Mouse (Mus musculus) heart, postnatal 0 days (tissue): ENCODE measurements around the gene Vps52. TPM values are rescaled to one million over a fixed set of nuclear protein-coding genes. Genes with fewer than 3 reads are reported as not detected.

Experiments
- ATAC-seq: fragments of 200-750 bp; cut with Nextera tagmentation; 2 replicates; pipeline ENCODE4 v1.8.0; 2017; ENCODE audit warnings: low read depth, moderate number of reproducible peaks, moderate library complexity; ENCODE audit not compliant: insufficient read depth
- DNase-seq: peaks from one replicate; pipeline ENCODE4 v3.0.0-alpha.2; 2016; ENCODE audit warnings: low spot score
- H3K27ac ChIP-seq: fragments of 300-500 bp; sonication (generic); 2 replicates; pipeline ENCODE4 v1.5.1; 2014; ENCODE audit warnings: low read depth, mild to moderate bottlenecking
- H3K27me3 ChIP-seq: fragments of 300-500 bp; sonication (generic); 2 replicates; pipeline ENCODE4 v1.6.1; 2014; ENCODE audit warnings: low read length, mixed read lengths; ENCODE audit not compliant: control insufficient read depth, insufficient read depth
- H3K36me3 ChIP-seq: fragments of 300-500 bp; sonication (generic); replicated peaks from 2 replicates; pipeline ENCODE4 v1.6.1; 2014; ENCODE audit warnings: low read length, mixed read lengths; ENCODE audit not compliant: control insufficient read depth, insufficient read depth
- H3K4me1 ChIP-seq: fragments of 300-500 bp; sonication (generic); 2 replicates; pipeline ENCODE4 v1.6.1; 2014; ENCODE audit warnings: antibody characterized with exemption; ENCODE audit not compliant: control insufficient read depth, insufficient read depth
- H3K4me2 ChIP-seq: fragments of 300-500 bp; sonication (generic); 2 replicates; pipeline ENCODE4 v1.6.1; 2014; ENCODE audit warnings: low read depth, mild to moderate bottlenecking, low read length, moderate library complexity
- H3K4me3 ChIP-seq: fragments of 300-500 bp; sonication (generic); 2 replicates; pipeline ENCODE4 v1.5.1; 2014; ENCODE audit warnings: low read depth, low read length
- H3K9ac ChIP-seq: fragments of 300-500 bp; sonication (generic); replicated peaks from 2 replicates; pipeline ENCODE4 v1.6.1; 2014; ENCODE audit warnings: low read depth, low read length, mixed read lengths
- H3K9me3 ChIP-seq: fragments of 300-500 bp; sonication (generic); replicated peaks from 2 replicates; pipeline ENCODE4 v1.6.1; 2016; ENCODE audit warnings: low read length; ENCODE audit not compliant: control insufficient read depth
- CTCF ChIP-seq: IDR thresholded peaks from 2 replicates; pipeline ENCODE4 v1.5.1; 2016; ENCODE audit warnings: antibody characterized with exemption, control low read depth, low read depth
- EP300 ChIP-seq: IDR thresholded peaks from 2 replicates; pipeline ENCODE4 v1.6.1; 2016; ENCODE audit warnings: antibody characterized with exemption, low read depth
- WGBS: fragments of 180-500 bp; shearing (Covaris S2); extraction: QIAGEN DNeasy Blood & Tissue Kit; methylation state at CpG from one replicate; pipeline ENCODE4 v1.1.7; 2014; 5-methylcytosine and 5-hydroxymethylcytosine counted together
- polyA plus RNA-seq: library from polyadenylated mRNA; unstranded; fragments of >200 nt; fragmentation: Nextera tagmentation; extraction: Ambion mirVana; gene quantifications from 2 replicates; pipeline ENCODE4 v1.2.1, GENCODE M21; 2015
- total RNA-seq: library from RNA; depleted of rRNA; stranded (reverse); fragments of >200 nt; gene quantifications from 2 replicates; pipeline ENCODE4 v1.2.3, GENCODE M21; 2014; ENCODE audit warnings: low replicate concordance; rRNA removed

The Vps52 gene
- 28.2 and 31.8 TPM in 2 replicates for total RNA-seq
- polyA plus RNA-seq: 27.8 TPM in 2 replicates

GRCm38 (mm10) chr17:33955555-33956214, at the start of gene Vps52, which contains the start of gene Rps18:
Vps52 (plus strand) TSS chr17:33955812.
Rps18 (minus strand) TSS chr17:33956001.
- Histone ChIP-seq H3K9me3 (no peaks in the 10 kb centered on the region), H3K4me2 (peak within 1 kb of the TSS; percentile 94), H3K4me1 (peaks cover 29% of the 10 kb centered on the region), H3K36me3 (peaks cover 41% of the 10 kb centered on the region), H3K4me3 (peak within 1 kb of the TSS; percentile 87), H3K27me3 (no peaks in the 10 kb centered on the region), H3K9ac (peak within 1 kb of the TSS; percentile 98), H3K27ac (peak within 1 kb of the TSS; percentile 94)
- WGBS: under 1% methylated on average over 50 of the region's 50 CpGs
- peak; percentile 90 for ATAC-seq
- peak; percentile 88 for TF ChIP-seq EP300
- peak; percentile 24; the same call in 1 of the 2 replicates for TF ChIP-seq CTCF
- DNase-seq: peak; percentile 98

- H3K27me3 ChIP-seq: no peaks in the 10 kb centered on the region
- H3K4me3 ChIP-seq: peak overlapping the region; percentile 93
- peak overlapping the region; percentile 96 for H3K27ac ChIP-seq
- H3K9ac ChIP-seq: peak overlapping the region; percentile 58
- no peaks in the 10 kb centered on the region for H3K9me3 ChIP-seq
- ATAC-seq: peak; percentile 18
- peak overlapping the region; percentile 83 for H3K4me2 ChIP-seq
- peaks cover 8% of the 10 kb centered on the region for H3K4me1 ChIP-seq
- no peak for DNase-seq
- 1% methylated on average over 42 of the region's 44 CpGs for WGBS
- TF ChIP-seq CTCF (no peak), EP300 (no peak)
- peaks cover 28% of the 10 kb centered on the region for H3K36me3 ChIP-seq
Measured at GRCm38 (mm10) chr17:33908331-33909076, 47.1 kb upstream of the Vps52 start.

- H3K36me3 ChIP-seq: peaks cover 35% of the 10 kb centered on the region
- peaks cover 8% of the 10 kb centered on the region for H3K4me1 ChIP-seq
- H3K27ac ChIP-seq: peak within 1 kb of the TSS; percentile 96
- no peaks in the 10 kb centered on the region for H3K9me3 ChIP-seq
- H3K4me2 ChIP-seq: peak within 1 kb of the TSS; percentile 83
- DNase-seq (peak; percentile 96), ATAC-seq (peak; percentile 97)
- peak within 1 kb of the TSS; percentile 93 for H3K4me3 ChIP-seq
- no peaks in the 10 kb centered on the region for H3K27me3 ChIP-seq
- no peak for TF ChIP-seq CTCF
- TF ChIP-seq EP300: peak; percentile 77; the same call in 1 of the 2 replicates
- peak within 1 kb of the TSS; percentile 84 for H3K9ac ChIP-seq
- under 1% methylated on average over 68 of the region's 68 CpGs for WGBS
Measured at GRCm38 (mm10) chr17:33909077-33909868, 46.3 kb upstream of the Vps52 start, which contains the start of gene Daxx. Daxx (plus strand) TSS chr17:33909414.

- peaks cover 41% of the 10 kb centered on the region for H3K36me3 ChIP-seq
- peaks cover 8% of the 10 kb centered on the region for H3K4me1 ChIP-seq
- H3K9me3 ChIP-seq: no peaks in the 10 kb centered on the region
- under 1% methylated on average over 14 of the region's 14 CpGs for WGBS
- H3K27me3 ChIP-seq: no peaks in the 10 kb centered on the region
- DNase-seq (peak; percentile 21), ATAC-seq (no peak)
- H3K9ac ChIP-seq: peak overlapping the region; percentile 84
- peak overlapping the region; percentile 83 for H3K4me2 ChIP-seq
- peak overlapping the region; percentile 93 for H3K4me3 ChIP-seq
- TF ChIP-seq CTCF (no peak), EP300 (no peak)
- peak overlapping the region; percentile 96 for H3K27ac ChIP-seq
Measured at GRCm38 (mm10) chr17:33909869-33910250, 45.8 kb upstream of the Vps52 start.

- H3K4me1 ChIP-seq: peaks cover 8% of the 10 kb centered on the region
- no peak for ATAC-seq
- peak overlapping the region; percentile 96 for H3K27ac ChIP-seq
- no peaks in the 10 kb centered on the region for H3K9me3 ChIP-seq
- peak overlapping the region; percentile 84; the same call in 1 of the 2 replicates for H3K9ac ChIP-seq
- 39% methylated on average over 11 of the region's 11 CpGs for WGBS
- peak overlapping the region; percentile 93 for H3K4me3 ChIP-seq
- TF ChIP-seq EP300 (no peak), CTCF (no peak)
- peak overlapping the region; percentile 83 for H3K4me2 ChIP-seq
- no peak for DNase-seq
- H3K27me3 ChIP-seq: no peaks in the 10 kb centered on the region
- H3K36me3 ChIP-seq: peaks cover 45% of the 10 kb centered on the region
Measured at GRCm38 (mm10) chr17:33910346-33911051, 45.1 kb upstream of the Vps52 start.
